26 mouse cellular contexts compared by ENCODE assay signal in the genomic region with DNA sequence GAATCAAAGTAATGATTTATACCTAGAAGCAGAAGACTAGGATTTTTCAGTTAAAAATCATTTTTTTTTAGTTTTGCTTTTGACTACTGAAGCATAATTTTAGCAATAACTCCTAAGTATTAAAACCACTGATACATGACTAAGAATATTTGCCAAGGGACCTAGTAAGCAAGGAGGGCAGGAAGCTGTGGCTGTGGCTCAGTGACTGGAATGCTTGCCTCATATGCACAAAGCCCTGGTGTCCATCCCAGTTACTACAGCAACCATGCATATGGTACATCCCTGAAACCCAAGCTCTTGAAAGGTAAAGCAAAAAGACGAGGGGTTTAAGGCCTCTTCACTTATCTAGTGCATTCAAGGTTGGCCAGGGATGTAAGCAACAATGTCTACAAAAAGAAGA.
DNase-seq lines count a peak whose midpoint lies in the region; ATAC-seq and TF ChIP-seq lines count a peak whose summit lies in the region.
"Had no signal": no experiment of that assay in that cellular context is flagged by ENCODE, and none has a peak within 500 bp of the region (broad histone marks: within the 10 kb centered on the region; RNA-seq: fewer than 3 reads in every experiment).

No protein-coding gene starts in this region.

- H3K9ac ChIP-seq in heart, adult 2 months (ENCODE audit: low read depth, low read length): no peak overlapping the region
- no peak overlapping the region for H3K9ac ChIP-seq in heart, embryonic 12.5 days
- H3K9ac ChIP-seq: embryonic facial prominence, embryonic 13.5 days; forebrain, embryonic 12.5 days; forebrain, embryonic 15.5 days; hindbrain, embryonic 15.5 days; intestine, embryonic 15.5 days had no signal

- WGBS in heart, adult 2 months: 74% methylated on average over 1 of the region's 1 CpGs
- 69% methylated on average over 1 of the region's 1 CpGs for WGBS in heart, embryonic 12.5 days

- peak overlapping the region; percentile 12; the same call in 1 of the 2 replicates for H3K27ac ChIP-seq in heart, adult 2 months
- H3K27ac ChIP-seq in heart, embryonic 12.5 days (ENCODE audit: poor library complexity, severe bottlenecking): no peak overlapping the region
- H3K27ac ChIP-seq: embryonic facial prominence, embryonic 10.5 days; embryonic facial prominence, embryonic 13.5 days; forebrain, embryonic 12.5 days; forebrain, embryonic 15.5 days; heart, embryonic 10.5 days; hindbrain, embryonic 15.5 days; intestine, embryonic 15.5 days had no signal

- no peaks in the 10 kb centered on the region for H3K27me3 ChIP-seq in heart, adult 2 months (ENCODE audit: control insufficient read depth, insufficient read depth, low read length)
- no peaks in the 10 kb centered on the region for H3K27me3 ChIP-seq in heart, embryonic 12.5 days (replicated peaks)
- H3K27me3 ChIP-seq in Patski: no peaks in the 10 kb centered on the region
- H3K27me3 ChIP-seq: embryonic facial prominence, embryonic 13.5 days; forebrain, embryonic 12.5 days; forebrain, embryonic 15.5 days; hindbrain, embryonic 15.5 days; intestine, embryonic 15.5 days had no signal

- peaks cover 77% of the 10 kb centered on the region for H3K36me3 ChIP-seq in heart, adult 2 months (ENCODE audit: control insufficient read depth, insufficient read depth, low read length)
- peaks cover 75% of the 10 kb centered on the region for H3K36me3 ChIP-seq in heart, embryonic 12.5 days
- H3K36me3 ChIP-seq: forebrain, embryonic 12.5 days; intestine, embryonic 15.5 days had no signal

- no peaks in the 10 kb centered on the region for H3K9me3 ChIP-seq in heart, embryonic 12.5 days (replicated peaks)
- H3K9me3 ChIP-seq: embryonic facial prominence, embryonic 10.5 days; embryonic facial prominence, embryonic 13.5 days; forebrain, embryonic 12.5 days; forebrain, embryonic 15.5 days; heart, embryonic 10.5 days; hindbrain, embryonic 15.5 days; intestine, embryonic 15.5 days had no signal

- TF ChIP-seq CTCF in heart, adult 2 months (IDR thresholded peaks at IDR 0.05): no peak
- TF ChIP-seq CTCF in Patski (IDR thresholded peaks at IDR 0.05): peak; percentile 7

- H3K4me3 ChIP-seq in heart, adult 2 months: no peak overlapping the region
- H3K4me3 ChIP-seq in heart, embryonic 12.5 days: no peak overlapping the region
- H3K4me3 ChIP-seq: embryonic facial prominence, embryonic 10.5 days; embryonic facial prominence, embryonic 13.5 days; erythroblast, embryonic 14.5 days; forebrain, embryonic 12.5 days; forebrain, embryonic 15.5 days; heart, embryonic 10.5 days; hindbrain, embryonic 15.5 days; intestine, embryonic 15.5 days had no signal

- CTCF ChIA-PET in Patski (lab: Charles Lee): interaction anchor here (0.7 to 1.6 kb wide), 3 partner anchors 12 to 29 kb away, joined by 3 to 6 read pairs (median 3); no protein-coding TSS in a partner anchor

- peaks cover 16% of the 10 kb centered on the region for H3K4me1 ChIP-seq in heart, adult 2 months (ENCODE audit: control insufficient read depth, insufficient read depth, low read length)
- H3K4me1 ChIP-seq in heart, embryonic 12.5 days (replicated peaks): 0 out of 2 replicates have a peak, but pooled peaks cover 3% of the 10 kb centered on the region
- H3K4me1 ChIP-seq: forebrain, embryonic 15.5 days; heart, embryonic 10.5 days; intestine, embryonic 15.5 days had no signal

- POLR2A ChIA-PET in Patski (lab: Charles Lee): no interaction called here

- in situ Hi-C loops in Patski (cut with MboI; ENCODE audit: low pct_unique_long_range_greater_than_20kb): no loop called here

- no peak for ATAC-seq in heart, embryonic 12.5 days (ENCODE audit: insufficient number of reproducible peaks, low FRiP score)
- ATAC-seq in Patski: no peak
- ATAC-seq in hematopoietic stem cell, adult 5-6 weeks (replicated peaks in 1 of 2; ENCODE audit: insufficient read depth in 1 of 2, low FRiP score in 2 of 2, low TSS enrichment in 1 of 2, low read depth in 1 of 2, poor library complexity in 2 of 2, severe bottlenecking in 2 of 2): peak; percentile 51 to 53; a peak in 1 of 4 replicates
- ATAC-seq: activated CD4-positive, CD25-positive, alpha-beta regulatory T cell, adult 4 months; CD4-positive, CD25-positive, alpha-beta regulatory T cell, adult 4 months; forebrain, embryonic 15.5 days; intestine, embryonic 15.5 days had no signal

- no peak for TF ChIP-seq EP300 in heart, adult 2 months (IDR thresholded peaks at IDR 0.05; ENCODE audit: insufficient read depth, low read depth, low read length)

- DNase-seq in heart, adult 2 months: no peak
- no peak for DNase-seq in Patski (ENCODE audit: low read depth, low spot score)
- DNase-seq in right cerebral cortex, postnatal 4 days: no peak
- no peak for DNase-seq in kidney, postnatal 4 days
- DNase-seq in adrenal gland, adult 18-20 months (ENCODE audit: low spot score in 2 of 2): no peak
- DNase-seq: adrenal gland, postnatal 10 days; adrenal gland, postnatal 36 days; cerebellum, adult 18-20 months; cerebellum, adult 9-10 months; cerebellum, postnatal 14 days; gastrocnemius, postnatal 10 days; gastrocnemius, postnatal 36 days; heart, adult 18-20 months; kidney, adult 11 months had no signal

- H3K4me2 ChIP-seq in heart, embryonic 12.5 days: no peak overlapping the region
- H3K4me2 ChIP-seq: embryonic facial prominence, embryonic 13.5 days; forebrain, embryonic 12.5 days; forebrain, embryonic 15.5 days; hindbrain, embryonic 15.5 days; intestine, embryonic 15.5 days had no signal

- H3K79me2 ChIP-seq in heart, adult 2 months (replicated peaks; ENCODE audit: control insufficient read depth, insufficient read depth, low read length): peaks cover 3% of the 10 kb centered on the region; the same call in 1 of the 2 replicates

- TF ChIP-seq POLR2A in heart, adult 2 months (IDR thresholded peaks at IDR 0.05; ENCODE audit: insufficient read depth, low read depth, low read length): no peak

- intact Hi-C loops in heart, adult 2 months (cut with DNase I): no loop called here

Comparison
In these comparisons a context has a peak if more than half of its experiments do, and no peak if none do; other contexts are left out.
1. ATAC-seq: peak in hematopoietic stem cell, adult 5-6 weeks (2 of 2); none in heart, embryonic 12.5 days (single experiment) and Patski (single experiment).